Mouse (Mus musculus) adrenal gland, postnatal 25 days (tissue): ENCODE measurements around the gene Cd72. TPM values are rescaled to one million over a fixed set of nuclear protein-coding genes. Genes with fewer than 3 reads are reported as not detected.

Source experiments
- DNase-seq: peaks from one replicate; pipeline ENCODE4 v3.0.0; 2021; ENCODE audit warnings: mixed read lengths
- total RNA-seq: library from RNA; stranded (reverse); gene quantifications from 2 replicates; pipeline ENCODE4 v1.2.3, GENCODE M21; 2021

The Cd72 gene
- total RNA-seq, 1 experiment from 2014 or later = 2.9 TPM

DNA sequence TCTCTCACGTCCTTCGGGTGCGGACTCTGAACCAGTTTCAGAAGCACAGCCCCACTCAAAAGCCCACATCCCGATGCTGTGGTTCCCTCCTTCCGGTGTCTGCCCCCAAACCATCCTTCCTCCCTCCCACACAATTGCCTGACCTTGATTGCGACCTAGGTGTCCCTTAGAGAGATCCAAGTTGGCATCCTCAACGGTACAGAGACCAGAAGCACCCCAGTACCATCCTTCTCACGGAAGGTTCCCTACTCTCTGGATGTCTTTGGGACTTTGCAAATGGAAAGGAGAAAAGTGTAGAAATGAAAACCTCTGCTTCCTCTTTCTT, 24.1 kb upstream of the Cd72 start:
- DNase-seq = no peak

DNA sequence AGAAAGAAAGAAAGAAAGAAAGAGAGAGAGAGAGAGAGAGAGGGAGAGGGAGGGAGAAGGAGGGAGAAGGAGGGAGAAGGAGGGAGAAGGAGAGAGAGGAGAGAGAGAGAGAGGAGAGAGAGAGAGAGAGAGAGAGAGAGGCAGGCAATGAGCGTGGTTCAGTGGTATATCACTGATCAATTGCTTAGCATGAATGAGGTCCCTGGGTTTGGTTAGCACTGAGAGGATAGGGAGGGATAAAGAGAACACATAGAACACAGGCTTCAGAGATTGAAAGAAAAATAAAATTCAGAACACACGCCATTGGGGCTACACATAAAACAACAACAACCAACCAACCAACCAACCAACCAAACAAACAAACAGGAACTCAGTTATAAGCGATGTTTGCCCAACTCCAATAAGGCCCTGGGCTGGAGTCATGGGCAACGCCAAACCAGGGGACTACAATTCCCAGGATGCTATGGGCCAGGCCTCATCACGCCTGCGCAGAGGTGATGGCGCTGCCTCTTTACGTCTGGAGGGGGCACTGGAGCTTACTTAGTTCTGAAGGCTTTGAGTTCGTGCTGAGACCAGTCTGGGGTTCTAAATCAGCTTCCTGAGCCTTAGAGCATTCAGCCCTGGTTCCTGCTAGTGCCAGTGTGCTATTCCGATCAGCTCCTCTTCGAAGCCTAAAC, 23.6 kb upstream of the Cd72 start:
- DNase-seq = peak; percentile 84

DNA sequence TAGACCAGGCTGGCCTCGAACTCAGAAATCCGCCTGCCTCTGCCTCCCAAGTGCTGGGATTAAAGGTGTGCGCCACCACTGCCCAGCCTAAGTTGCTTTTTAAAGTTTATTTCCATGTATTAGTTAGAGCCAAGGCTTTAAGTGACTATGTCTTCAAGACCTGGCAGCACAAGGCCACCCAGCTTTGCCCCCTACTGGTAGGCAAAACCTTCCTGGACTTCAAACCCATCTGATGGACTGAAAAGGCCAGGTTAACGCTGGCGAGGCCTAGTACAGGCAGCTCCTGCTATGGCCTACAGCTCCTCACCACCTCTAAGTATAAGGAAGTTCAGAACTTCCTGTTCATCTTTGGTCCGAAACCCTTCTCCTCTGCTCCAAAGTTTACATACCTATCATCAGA, 22.2 kb upstream of the Cd72 start:
- no peak for DNase-seq

GRCm38 (mm10) chr4:43473636-43474035, 19.2 kb upstream of the Cd72 start:
- no peak for DNase-seq

DNA sequence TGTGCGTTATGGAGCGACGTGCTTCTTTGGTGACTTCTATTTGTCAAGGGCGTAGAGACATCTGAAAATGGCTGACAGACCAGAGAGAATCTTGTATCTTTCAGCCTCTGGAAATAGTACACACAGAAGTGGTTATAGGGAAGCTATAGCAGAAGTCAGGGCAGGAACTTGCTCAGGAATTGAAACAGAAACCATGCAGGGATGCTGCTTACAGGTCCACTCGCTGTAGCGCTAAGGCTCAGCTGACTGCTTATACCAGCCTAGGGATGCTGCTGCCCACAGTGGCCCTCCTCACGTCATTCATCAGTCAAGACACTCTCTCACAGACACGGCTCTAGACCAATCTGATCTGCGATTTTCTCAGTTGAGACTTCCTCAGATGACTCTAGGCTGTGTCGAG, 15.9 kb upstream of the Cd72 start:
- no peak for DNase-seq

- no peak for DNase-seq
These were observed 12.4 kb upstream of the Cd72 start for GRCm38 (mm10) chr4:43466872-43467271.

GRCm38 (mm10) chr4:43465935-43466334, 11.5 kb upstream of the Cd72 start:
- no peak for DNase-seq

DNA sequence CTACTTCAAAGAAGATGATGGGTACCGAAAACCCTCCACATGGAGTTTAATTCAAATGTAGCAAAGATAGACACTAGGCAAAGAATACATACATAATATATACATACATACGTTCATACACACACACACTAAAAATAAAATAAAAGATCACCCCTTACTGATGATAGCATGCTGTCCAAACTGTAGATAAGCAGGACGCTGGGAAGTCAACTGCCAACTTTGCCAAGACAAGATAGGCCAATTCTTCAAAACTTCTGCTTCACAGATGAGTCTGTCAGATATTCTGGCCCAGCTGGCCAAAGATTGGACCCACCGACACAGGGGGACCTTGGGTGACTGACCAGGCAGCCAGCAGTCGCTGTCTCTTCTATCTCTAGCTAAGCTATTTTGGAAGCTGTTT, 8.7 kb upstream of the Cd72 start:
- no peak for DNase-seq

- no peak for DNase-seq
These were observed 2.7 kb upstream of the Cd72 start for GRCm38 (mm10) chr4:43457124-43457523.

DNA sequence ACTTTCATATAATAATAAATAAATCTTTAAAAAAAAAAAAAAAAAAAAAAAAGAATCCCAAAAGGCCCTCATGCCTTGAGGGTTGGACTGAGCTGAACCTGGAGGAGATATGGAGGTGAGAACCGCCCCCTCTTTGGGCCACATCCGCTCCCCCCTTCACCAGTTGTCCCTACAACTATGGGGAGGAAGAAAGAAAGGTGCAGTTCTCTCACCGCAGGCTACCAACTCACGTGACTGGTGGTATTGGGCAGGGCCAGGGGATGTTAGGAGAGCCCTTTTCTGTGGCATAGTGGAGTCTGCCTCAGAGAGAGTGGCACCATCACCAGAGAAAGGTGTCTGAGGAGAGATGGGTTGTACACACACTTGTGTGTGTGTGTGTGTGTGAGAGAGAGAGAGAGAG, 2.0 kb upstream of the Cd72 start:
- DNase-seq = no peak

DNA sequence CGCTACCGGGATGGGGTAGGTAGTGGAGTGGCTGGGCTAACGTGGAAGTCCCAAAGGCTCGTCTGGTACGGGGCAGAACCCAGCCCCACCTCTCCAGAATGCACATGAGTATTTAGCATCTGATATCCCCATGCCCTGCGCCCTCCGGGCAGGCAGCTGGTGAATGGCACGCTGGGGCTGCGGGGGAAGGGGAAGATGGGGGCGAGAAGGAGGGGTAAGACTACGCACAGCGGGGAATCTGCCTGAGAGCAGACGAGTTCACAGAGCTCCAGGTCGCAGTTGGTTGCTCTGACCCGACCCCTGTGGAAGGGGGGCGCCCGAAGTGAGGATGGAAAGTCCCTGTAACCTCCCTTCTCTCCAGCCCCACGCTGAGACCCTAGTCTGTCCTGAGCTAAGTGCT, 1.0 kb downstream of the Cd72 start:
- no peak for DNase-seq

DNA sequence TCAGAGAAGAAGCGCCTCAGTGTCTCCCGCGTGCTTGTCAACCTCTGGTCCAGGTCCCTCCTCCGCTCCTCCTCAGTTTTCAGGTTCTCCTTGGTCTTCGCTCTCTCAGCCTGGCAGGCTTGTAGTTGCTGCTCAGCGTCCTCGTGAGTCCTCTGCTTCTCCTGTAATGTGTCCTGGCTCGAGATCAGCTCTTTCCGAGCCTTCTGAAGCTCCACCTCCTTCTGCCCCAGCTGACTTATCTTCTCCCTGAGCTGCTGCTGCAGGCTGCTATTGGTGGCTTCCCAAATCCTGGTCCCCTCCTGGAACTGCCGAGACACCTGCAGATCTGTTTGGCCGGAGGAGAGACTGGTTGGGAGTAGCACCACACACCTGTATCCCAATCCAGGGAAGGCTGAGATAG, 2.1 kb downstream of the Cd72 start:
- DNase-seq = no peak

- peak; percentile 63 for DNase-seq
These were observed 5.9 kb downstream of the Cd72 start for GRCm38 (mm10) chr4:43448554-43448953.

DNA sequence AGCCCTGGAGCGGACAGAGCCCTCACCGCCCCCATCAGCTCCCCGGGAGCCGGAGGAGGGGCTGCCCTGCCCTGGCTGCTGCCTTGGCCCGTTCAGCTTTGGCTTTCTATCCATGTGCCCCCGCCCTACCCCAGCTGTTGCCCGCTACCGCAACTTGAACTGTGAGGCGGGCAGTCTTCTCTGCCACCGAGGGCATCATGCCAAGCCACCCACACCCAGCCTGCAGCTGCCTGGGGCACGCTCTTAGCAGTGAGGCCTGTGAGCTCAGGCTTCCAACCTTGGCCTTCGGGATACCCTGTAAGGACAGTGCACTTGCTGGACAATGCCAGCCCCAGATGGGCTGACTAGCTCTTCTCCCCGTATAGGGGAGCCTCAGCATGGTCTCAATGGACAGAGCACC, 7.2 kb downstream of the Cd72 start:
- peak; percentile 70 for DNase-seq

- DNase-seq = no peak
These were observed 10.9 kb downstream of the Cd72 start for GRCm38 (mm10) chr4:43443511-43443910.

DNA sequence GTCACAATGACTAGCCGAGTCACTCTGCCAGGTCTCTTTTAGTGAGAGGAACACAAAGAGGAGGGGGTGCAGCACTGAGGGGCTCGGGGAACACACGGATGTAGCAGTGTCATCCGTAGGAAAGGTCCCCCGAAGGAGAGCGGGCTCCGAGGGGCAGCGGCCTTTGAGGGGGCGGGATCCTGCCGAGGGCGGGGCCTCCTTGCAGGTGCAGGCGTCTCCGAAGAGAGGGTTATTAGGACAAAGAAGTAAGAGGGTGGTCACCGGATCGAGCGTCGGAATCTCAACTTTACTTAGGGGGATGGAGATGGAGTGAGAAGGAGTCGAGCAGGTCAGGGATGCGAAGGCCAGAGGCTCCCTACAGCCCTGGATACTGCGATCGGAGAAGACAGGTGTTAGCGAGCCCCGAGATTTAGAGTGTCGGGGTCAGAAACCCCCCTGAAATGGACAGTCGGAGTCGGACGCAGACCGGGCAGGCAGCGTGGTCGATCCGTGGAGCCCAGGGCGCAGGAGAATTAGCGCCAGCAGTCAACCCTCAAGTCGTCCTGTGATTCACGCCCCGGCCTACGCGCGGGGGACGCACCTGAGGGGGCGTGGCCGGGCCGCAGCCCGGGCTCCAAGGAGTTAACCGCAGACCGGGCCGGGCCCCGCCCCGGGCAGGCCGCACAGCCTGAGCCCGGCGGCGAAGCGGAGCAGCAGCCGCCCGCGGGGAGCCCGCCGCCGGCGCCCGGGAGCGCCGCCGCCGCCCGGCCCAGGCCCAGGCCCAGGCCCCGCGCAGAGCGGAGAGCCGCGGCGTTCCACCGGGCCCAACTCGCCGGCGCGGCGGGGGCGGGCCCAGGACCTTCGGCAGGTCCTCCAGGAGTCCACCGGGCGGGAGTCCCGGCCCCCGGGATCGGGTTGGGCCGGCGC, 11.7 kb downstream of the Cd72 start:
- peak; percentile 78 for DNase-seq

GRCm38 (mm10) chr4:43442044-43442443, 12.4 kb downstream of the Cd72 start:
- DNase-seq = peak; percentile 99

GRCm38 (mm10) chr4:43441639-43442038, 12.8 kb downstream of the Cd72 start, which contains the start of gene Tesk1:
Gene Tesk1, plus strand, starts transcription at chr4:43441939.
- DNase-seq = no peak

GRCm38 (mm10) chr4:43432832-43433231, 21.6 kb downstream of the Cd72 start:
- no peak for DNase-seq

DNA sequence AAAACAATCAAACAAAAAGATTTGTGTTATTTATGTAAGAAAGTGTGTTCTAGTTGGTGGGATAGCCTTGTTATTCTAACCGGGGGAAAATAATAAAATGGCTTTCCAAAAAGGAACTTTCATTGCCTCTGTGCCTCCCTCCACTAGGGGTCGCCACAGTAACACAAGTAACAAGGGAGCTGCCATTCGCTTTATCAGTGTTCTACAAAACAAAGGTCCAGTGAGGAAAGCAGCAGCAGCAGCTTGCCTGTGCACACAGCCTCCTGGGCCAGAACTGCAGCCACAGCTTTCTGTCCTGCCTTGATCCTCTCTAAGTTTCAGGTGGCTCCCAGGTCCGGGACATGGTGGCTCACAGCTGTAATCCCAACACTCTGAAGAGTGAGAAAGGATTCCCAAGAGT, 22.7 kb downstream of the Cd72 start:
- peak; percentile 81 for DNase-seq

DNA sequence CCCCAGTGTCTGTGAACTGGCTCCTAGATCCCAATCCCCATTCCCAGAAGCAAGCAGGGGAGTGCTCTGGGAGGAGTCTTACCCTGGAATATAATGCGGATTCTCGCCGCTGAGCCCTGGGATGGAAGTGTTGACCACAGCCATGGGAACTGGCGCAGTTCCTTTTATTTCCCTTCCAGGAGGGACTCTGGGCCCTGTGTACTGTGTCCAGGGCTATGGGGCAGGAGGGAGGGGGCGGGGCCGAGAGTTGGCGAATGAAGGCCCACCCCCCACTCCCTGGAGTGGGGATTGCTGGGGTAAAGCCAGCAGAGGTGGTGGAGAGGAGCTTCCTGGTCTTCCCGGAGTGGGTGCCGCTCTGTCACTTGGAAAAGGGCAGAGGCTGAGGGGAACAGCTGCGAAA, 25.5 kb downstream of the Cd72 start, which contains the start of gene Fam166b:
Gene Fam166b, minus strand, starts transcription at position 189 of the 400 bp plus-strand sequence.
- no peak for DNase-seq

DNA sequence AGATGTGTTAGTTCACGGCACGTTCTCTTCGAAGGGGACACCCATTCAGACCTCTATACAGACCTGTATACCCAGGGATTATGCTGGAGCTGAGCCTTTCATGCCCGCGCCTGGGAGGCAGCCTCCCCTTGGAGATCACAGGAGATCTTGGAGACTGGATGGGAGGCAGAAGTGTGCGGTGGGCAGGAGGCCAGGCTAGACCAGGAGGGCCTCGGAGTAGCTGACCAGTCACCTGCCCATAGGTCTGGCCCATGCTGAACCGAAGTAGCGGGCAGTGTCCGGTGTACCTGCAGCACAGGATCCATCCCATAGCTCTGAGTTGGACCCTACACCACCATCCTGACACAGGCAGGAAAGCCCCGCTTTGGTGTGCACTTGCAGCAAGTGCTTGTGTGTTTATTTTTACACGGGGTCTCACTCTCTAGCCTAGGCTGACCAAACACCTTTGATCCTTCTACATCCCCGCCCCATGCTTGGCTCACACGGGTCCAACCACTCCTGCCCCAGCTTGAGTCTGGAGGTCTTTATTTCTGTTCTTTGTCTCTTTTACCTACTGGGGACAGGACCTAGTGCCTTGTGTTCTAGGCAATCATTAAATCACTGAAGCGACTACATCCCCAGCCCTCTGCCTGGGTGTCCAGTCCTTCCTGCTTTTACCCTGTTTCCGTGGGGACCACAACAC, 26.1 kb downstream of the Cd72 start:
- DNase-seq = no peak

GRCm38 (mm10) chr4:43427501-43428179, 26.8 kb downstream of the Cd72 start:
- DNase-seq = no peak
